Mouse (Mus musculus): Measurements from ENCODE around the gene Huwe1.

The Huwe1 gene

DNA sequence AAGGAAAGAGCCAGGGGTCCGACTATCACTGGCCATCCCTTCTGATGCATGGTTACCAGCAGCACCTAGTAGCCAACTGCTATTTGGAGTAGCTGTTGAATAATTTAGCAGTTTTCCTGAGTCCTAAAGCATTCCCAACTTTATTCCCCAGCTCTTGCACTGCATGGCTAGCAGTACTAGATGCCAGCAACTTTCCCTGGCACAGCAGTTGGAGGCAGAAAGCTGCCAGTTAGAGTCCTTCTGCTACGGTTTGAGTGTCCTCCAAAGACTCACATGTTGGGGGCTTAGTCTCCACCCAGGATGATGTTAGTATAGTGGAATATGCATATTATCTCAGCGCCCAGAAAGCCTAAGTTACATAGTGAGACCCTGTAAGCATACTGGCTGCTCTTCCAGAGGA, 147.2 kb downstream of the Huwe1 start:
- ATAC-seq (ENCODE audit: insufficient number of reproducible peaks, low FRiP score, low TSS enrichment), result no peak

DNA sequence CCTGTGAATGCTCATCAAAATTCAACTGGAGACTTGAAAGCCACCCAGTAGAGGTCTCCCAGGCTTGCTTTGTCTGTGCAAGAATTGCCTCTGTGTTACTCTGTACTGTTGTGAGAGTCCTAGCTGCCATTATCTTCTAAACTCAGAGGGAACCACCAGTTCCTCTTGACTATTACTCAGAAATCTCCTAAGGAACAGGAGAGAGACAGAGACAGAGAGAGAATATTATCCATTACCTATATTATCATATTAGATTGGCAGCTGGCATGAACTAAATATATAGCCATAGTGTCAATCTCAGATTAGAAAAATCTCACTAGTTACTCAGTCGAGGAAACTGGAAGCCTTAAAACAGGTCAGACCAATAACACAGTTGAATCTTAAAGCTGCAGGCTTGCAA, 149.6 kb downstream of the Huwe1 start:
- ATAC-seq (ENCODE audit: insufficient number of reproducible peaks, low FRiP score, low TSS enrichment), result no peak

DNA sequence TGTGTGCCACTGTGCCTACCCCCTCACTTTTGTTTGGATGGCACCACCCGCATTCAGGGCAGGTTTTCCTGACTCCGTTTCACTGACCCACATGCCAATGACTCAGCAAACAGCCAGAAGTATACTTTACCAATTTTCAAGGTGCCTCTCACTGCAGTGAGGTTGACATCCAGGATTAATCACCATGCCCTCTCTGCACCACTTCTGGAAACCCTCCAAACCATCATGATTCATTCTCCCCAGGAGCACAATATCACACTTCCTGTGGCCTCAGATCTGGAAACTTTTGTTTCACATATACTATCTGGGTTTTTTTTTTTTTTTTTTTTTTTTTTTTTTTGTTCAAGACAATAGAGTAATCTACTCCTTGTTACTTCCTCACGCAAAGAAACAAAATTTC, 150.6 kb downstream of the Huwe1 start:
- ATAC-seq (ENCODE audit: insufficient number of reproducible peaks, low FRiP score, low TSS enrichment), result no peak

Data from cerebellum, adult (tissue).